Mouse (Mus musculus) brain, embryonic 14.5 days (tissue): ENCODE measurements around the gene Ahr. TPM values are rescaled to one million over a fixed set of nuclear protein-coding genes. Genes with fewer than 3 reads are reported as not detected.

Source experiments
- DNase-seq: peaks from one replicate; pipeline ENCODE4 v3.0.0-alpha.2; 2011; ENCODE audit warnings: low read depth
- CTCF ChIP-seq: fragments of 200-500 bp; IDR thresholded peaks from 2 replicates; pipeline ENCODE4 v1.5.1; 2012; ENCODE audit warnings: inconsistent platforms, mild to moderate bottlenecking, moderate library complexity, borderline replicate concordance; ENCODE audit not compliant: insufficient read depth, insufficient read length; ENCODE audit errors: extremely low read depth
- POLR2A ChIP-seq: fragments of 200-500 bp; IDR thresholded peaks from 2 replicates; pipeline ENCODE4 v1.6.1; 2012; ENCODE audit warnings: mild to moderate bottlenecking, inconsistent platforms, borderline replicate concordance; ENCODE audit not compliant: poor library complexity, insufficient read depth, insufficient read length, severe bottlenecking; ENCODE audit errors: extremely low read depth
- polyA plus RNA-seq: library from polyadenylated mRNA; depleted of rRNA; stranded (reverse); fragments of >200 nt; gene quantifications from 2 replicates; pipeline ENCODE4 v1.2.3, GENCODE M21; 2012

The Ahr gene
- polyA plus RNA-seq, 1 experiment = 3.7 TPM

DNA sequence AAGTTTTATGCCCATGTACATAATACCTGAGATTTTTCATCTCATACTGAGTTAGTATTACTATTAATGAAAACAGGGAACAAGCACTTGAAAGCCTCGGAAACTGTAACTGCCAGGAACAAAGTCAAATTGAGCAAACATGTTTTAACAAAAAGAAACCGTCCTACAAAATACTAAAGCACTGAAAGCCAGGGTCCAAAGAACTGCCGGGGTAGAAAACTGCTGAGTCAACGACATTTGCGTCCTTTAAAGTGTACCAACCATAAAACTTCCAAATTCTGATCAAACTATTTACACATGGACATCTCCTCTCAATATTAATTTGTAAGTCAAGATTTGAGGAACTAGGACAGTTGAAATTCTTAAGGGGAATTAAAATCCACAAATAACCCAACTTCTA, 1.7 kb downstream of the Ahr start:
- DNase-seq = no peak
- no peak for TF ChIP-seq CTCF
- TF ChIP-seq POLR2A = no peak

GRCm38 (mm10) chr12:35532151-35532550, 2.7 kb downstream of the Ahr start:
- TF ChIP-seq CTCF (peak; percentile 58), POLR2A (no peak)
- peak; percentile 79 for DNase-seq

DNA sequence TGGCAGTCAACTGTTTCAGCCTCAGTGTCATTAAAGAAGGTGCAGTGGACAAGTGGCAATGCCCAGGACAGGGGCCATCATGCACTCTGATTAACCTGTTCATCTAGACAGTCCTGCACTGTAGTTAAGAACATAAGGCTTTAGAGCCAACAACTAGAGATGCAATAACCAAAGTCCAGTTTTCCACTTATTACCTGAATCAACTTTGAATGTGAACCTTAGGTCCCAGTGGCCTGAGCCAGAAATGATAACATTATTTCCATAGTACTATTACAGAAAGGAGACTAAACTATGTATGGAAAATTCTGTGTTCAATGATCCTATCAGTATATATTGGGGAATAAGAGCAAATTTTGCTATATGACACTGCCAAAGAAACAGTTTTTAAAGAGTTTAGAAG, 4.3 kb downstream of the Ahr start:
- no peak for DNase-seq
- TF ChIP-seq POLR2A (no peak), CTCF (no peak)

- TF ChIP-seq POLR2A (no peak), CTCF (no peak)
- DNase-seq = no peak
These were observed 7.4 kb downstream of the Ahr start for GRCm38 (mm10) chr12:35527429-35527828.

- TF ChIP-seq CTCF = no peak
- no peak for TF ChIP-seq POLR2A
- DNase-seq = no peak
These were observed 12.2 kb downstream of the Ahr start for GRCm38 (mm10) chr12:35522585-35523103.

DNA sequence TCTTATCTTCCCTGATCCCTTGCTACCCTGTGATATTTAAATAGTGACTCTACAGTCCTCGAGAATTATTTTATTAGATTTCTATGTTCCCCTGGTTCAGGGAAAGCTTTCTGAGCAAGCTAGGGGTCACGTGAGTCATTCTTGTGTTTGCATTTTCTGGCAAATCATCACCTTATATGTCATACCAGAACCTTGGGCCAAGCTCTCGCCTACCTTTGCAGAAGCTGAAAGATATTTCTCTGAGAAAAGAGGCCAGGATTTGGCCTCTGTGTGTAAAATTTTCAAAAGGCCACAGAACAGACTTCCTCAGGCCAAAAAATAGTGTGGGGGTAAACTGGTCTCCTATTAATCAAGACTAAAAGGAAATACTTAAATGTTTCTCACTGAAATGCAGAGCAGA, 19.2 kb downstream of the Ahr start:
- TF ChIP-seq POLR2A (no peak), CTCF (no peak)
- no peak for DNase-seq

DNA sequence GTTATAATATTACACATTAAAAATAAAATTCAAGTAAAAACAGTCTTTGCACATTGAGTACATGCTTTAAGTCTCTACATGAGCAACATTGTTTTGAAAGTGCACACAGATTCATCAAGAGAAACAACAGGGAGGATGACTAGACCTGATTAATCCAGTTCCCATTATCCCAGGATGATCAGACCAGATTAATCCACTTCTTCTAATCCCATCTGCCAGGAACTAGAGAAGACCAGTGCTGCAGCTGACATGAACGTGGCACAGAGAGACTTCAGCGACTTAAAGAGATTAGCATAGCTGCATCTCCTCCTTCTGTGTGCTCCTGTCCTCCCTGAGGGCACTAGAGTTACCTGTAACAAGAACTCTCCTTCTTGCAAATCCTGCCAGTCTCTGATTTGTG, 20.2 kb downstream of the Ahr start:
- TF ChIP-seq POLR2A (no peak), CTCF (no peak)
- DNase-seq = no peak

GRCm38 (mm10) chr12:35510711-35511110, 24.1 kb downstream of the Ahr start:
- TF ChIP-seq CTCF = no peak
- no peak for TF ChIP-seq POLR2A
- DNase-seq = no peak

DNA sequence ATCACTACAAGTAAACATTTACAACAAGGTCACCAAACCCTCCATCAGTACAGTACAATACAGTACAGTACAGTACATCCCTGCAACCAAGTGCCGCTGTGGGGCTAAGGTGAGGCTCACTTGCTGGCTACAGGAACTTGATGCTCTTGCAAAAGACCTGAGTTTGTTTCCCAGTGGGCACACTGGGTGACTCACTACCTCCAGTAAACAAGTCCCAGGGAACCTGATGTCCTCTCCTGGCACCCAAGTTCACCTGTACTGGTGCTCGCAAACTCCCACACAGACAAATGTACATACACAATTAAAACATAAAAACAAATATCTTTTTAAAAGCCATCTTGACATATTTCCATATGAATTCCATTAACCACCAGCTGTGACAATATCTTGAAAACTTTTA, 28.5 kb downstream of the Ahr start:
- TF ChIP-seq CTCF = no peak
- no peak for TF ChIP-seq POLR2A
- DNase-seq = no peak

DNA sequence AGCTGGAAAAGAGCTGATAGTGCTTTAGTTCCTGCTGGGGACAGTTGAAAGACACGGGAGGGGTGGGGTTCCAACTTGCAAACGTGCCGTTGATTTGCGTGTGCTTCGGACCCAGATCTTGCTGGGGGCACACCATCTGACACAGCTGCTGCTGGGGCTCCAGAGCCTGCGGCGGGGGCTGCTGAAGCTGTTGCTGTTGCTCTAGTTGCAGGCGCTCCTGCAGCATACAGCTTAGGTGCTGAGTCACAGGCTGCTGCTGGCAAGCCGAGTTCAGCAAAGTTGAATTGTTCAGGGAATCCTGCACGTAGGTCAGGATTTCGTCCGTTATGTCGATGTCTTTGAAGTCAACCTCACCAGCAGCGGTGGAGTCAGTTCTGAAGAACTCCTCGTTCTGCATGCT, 30.8 kb downstream of the Ahr start:
- TF ChIP-seq POLR2A = no peak
- no peak for TF ChIP-seq CTCF
- DNase-seq = no peak

GRCm38 (mm10) chr12:35503586-35503985, 31.3 kb downstream of the Ahr start:
- no peak for DNase-seq
- peak; percentile 18; the same call in 1 of the 2 replicates for TF ChIP-seq CTCF
- no peak for TF ChIP-seq POLR2A

DNA sequence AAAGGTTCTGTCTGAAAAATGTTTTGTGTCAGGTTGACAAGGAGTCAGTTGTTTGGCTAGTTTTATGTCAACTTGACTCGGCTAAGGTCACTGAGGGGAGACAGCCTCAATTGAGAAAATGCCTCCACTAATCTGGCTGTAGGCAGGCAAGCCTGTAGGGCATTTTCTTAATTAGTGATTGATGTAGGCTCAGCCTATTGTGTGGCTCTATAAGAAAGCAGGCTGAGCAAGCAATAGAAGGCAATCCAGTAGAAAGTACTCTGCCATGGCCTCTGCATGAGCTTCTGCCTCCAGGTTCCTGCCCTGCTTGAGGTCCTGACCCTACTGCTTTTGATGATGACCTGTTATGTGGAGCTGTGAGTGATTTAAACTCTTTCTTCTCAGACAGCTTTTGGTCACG, 33.4 kb downstream of the Ahr start:
- TF ChIP-seq CTCF (no peak), POLR2A (no peak)
- no peak for DNase-seq

DNA sequence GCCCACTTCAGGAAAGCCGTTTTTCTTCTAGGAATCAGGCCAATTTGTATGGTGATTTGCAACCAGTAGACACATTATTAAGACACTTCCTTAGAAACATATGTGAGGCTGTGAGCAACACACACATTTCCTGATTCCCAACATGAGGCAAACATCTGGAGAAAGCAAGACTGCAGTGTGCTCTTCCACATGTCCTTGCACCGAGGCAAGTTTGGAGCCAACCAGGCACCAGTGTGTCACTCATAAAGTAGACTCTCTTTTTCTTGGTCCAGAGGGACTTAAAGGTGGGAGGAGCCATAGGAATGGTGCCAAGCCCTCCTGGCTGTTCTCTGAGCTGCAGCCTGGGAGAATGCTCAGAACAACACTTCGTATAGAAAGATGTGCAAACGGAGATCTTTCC, 39.6 kb downstream of the Ahr start:
- no peak for DNase-seq
- no peak for TF ChIP-seq CTCF
- TF ChIP-seq POLR2A = no peak

DNA sequence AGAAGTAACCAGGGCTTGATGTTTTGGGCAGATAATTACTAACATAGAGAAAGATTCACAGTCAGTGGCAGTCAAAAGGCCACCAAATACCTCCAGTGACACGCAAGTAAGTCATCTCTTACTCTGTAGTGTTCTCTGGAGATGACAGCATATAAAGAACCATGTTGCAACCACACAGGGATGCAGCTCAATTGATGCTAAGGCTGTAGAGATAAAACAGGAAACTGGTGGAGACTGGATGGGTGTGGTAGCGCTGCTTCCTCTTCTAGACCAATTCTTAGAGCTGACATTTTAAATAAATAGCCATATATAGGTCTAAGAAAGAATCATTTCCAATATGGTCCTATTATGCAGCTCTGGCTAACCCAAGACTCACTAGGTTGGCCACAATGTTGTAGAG, 54.1 kb downstream of the Ahr start:
- TF ChIP-seq POLR2A = no peak
- no peak for DNase-seq

DNA sequence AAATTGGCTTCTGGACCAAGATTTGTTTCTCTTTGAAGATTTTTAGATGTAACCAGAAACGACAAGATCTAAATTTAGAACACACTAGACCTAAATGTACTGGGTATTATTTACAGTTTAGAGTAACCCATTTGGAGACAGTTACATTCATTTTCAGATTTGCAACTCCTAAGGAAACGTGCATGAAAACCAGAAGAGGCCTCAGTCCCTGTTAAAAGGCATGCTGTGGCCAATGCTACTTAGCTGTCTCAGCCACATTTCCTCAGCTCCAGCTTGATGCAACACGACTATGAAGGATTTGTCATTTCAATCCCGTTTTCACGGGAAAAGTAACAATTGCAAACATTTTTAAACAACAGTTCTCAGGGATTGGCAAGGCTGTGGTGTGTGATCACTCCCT, 55.9 kb downstream of the Ahr start:
- TF ChIP-seq POLR2A = no peak
- no peak for TF ChIP-seq CTCF
- DNase-seq = no peak
